Comparison of ENCODE assay signal across 8 mouse cellular contexts in the genomic region with DNA sequence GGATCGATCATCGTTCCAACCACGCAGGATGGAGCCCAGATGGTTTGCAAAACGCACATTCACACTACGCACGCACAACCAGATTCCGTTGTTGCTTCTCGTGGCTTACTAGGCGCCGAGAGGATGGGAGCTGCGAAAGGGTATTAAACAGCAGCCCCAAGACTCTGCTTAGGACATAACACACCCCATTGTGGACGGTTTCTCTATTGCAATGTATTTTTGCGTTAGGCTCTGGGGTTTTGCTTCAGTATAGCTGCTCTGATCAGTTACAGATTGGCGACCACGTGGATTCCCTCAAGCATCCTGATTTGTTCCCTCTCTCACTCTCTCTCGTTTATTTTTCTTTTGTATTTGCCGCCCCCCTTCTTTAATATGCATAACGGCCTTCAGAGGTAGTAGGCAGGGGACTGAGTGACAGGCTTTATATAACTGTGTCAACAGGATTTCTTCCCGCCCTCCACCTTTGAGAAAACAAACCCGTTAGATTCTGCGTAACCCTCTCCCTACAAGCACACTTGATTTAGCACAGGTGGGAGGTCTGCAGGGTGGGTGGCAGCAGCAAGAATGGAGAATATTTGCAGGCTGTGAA. TPM values are rescaled to one million over a fixed set of nuclear protein-coding genes. Genes with fewer than 3 reads are reported as not detected.
A peak's percentile ranks its signal among the peaks of the same experiment; 100 is the strongest.
DNase-seq lines count a peak whose midpoint lies in the region; ATAC-seq and TF ChIP-seq lines count a peak whose summit lies in the region.

No protein-coding gene starts in this region.

- peaks cover 18% of the 10 kb centered on the region for H3K4me1 ChIP-seq in thymus, adult 2 months (replicated peaks; ENCODE audit: control insufficient read depth, insufficient read depth, low read length)
- H3K4me1 ChIP-seq in midbrain, postnatal 0 days (ENCODE audit: insufficient read depth, low read length): peaks cover 6% of the 10 kb centered on the region; the same call in 1 of the 2 replicates

- no peaks in the 10 kb centered on the region for H3K27me3 ChIP-seq in thymus, adult 2 months (ENCODE audit: control insufficient read depth, insufficient read depth, low read length)
- no peaks in the 10 kb centered on the region for H3K27me3 ChIP-seq in midbrain, postnatal 0 days (ENCODE audit: insufficient read depth, low read length)

- 2% methylated on average over 21 of the region's 21 CpGs for WGBS in thymus, adult 2 months
- WGBS in midbrain, postnatal 0 days: under 1% methylated on average over 21 of the region's 21 CpGs

- peak; percentile 17; the same call in 1 of the 2 replicates for ATAC-seq in midbrain, postnatal 0 days (ENCODE audit: low FRiP score)
- ATAC-seq in erythroid progenitor cell, adult 5-6 weeks (replicated peaks; ENCODE audit: low FRiP score, poor library complexity, severe bottlenecking): no peak

- peak overlapping the region; percentile 95; the same call in 1 of the 2 replicates for H3K4me3 ChIP-seq in thymus, adult 2 months (ENCODE audit: control insufficient read depth, insufficient read depth, low read length)
- peak overlapping the region; percentile 52 for H3K4me3 ChIP-seq in left cerebral cortex, adult 2 months
- H3K4me3 ChIP-seq in midbrain, postnatal 0 days (ENCODE audit: low read depth, low read length): peak overlapping the region; percentile 96

- H3K4me2 ChIP-seq in midbrain, postnatal 0 days (ENCODE audit: low read depth, low read length, poor library complexity, severe bottlenecking): peak overlapping the region; percentile 90

- no peaks in the 10 kb centered on the region for H3K36me3 ChIP-seq in thymus, adult 2 months (ENCODE audit: control insufficient read depth, insufficient read depth, low read length)
- no peaks in the 10 kb centered on the region for H3K36me3 ChIP-seq in midbrain, postnatal 0 days (ENCODE audit: insufficient read depth, low read length)

- DNase-seq in thymus, adult 2 months: peak; percentile 17
- DNase-seq in thymus, postnatal 10 days (ENCODE audit: low spot score in 2 of 2): no peak
- DNase-seq in cerebellum, adult 8-10 months: peak; percentile 54
- peak; percentile 24 to 28 for DNase-seq in frontal cortex, postnatal 25 days (ENCODE audit: low spot score in 2 of 2)
- peak; percentile 51 to 53 for DNase-seq in left cerebral cortex, adult 2 months (ENCODE audit: extremely low spot score in 1 of 2, low spot score in 2 of 2)
- peak; percentile 75 for DNase-seq in midbrain, postnatal 0 days (ENCODE audit: low spot score)
- DNase-seq in kidney, postnatal 4 days: no peak

- TF ChIP-seq CTCF in thymus, adult 2 months (IDR thresholded peaks at IDR 0.05; ENCODE audit: borderline replicate concordance, control insufficient read depth, extremely low read depth, insufficient read depth, low read length, poor library complexity): no peak
- TF ChIP-seq CTCF in left cerebral cortex, adult 2 months (IDR thresholded peaks at IDR 0.05): no peak
- TF ChIP-seq CTCF in midbrain, postnatal 0 days (IDR thresholded peaks at IDR 0.05): peak; percentile 21

- no peak overlapping the region for H3K27ac ChIP-seq in thymus, adult 2 months (ENCODE audit: control insufficient read depth, insufficient read depth, low read length)
- H3K27ac ChIP-seq in left cerebral cortex, adult 2 months: peak overlapping the region; percentile 94
- peak overlapping the region; percentile 99 for H3K27ac ChIP-seq in midbrain, postnatal 0 days (ENCODE audit: low read depth, low read length)

- intact Hi-C loops in left cerebral cortex, adult 2 months (cut with DNase I): loop anchor here (2.0 to 5.0 kb wide), 2 partner anchors 14 to 239 kb away; no protein-coding TSS in a partner anchor

- TF ChIP-seq POLR2A in thymus, adult 2 months (IDR thresholded peaks at IDR 0.05; ENCODE audit: control insufficient read depth, extremely low read depth, insufficient read depth, low read length, poor library complexity): no peak

- H3K9ac ChIP-seq in midbrain, postnatal 0 days (replicated peaks; ENCODE audit: low read length, poor library complexity, severe bottlenecking): peak overlapping the region; percentile 99

- H3K9me3 ChIP-seq in midbrain, postnatal 0 days (ENCODE audit: low read length): no peaks in the 10 kb centered on the region

RNA-seq across cellular contexts. Expression of gene Kmt2a, which starts 2.0 kb away (rescaled TPM):
- polyA plus RNA-seq in thymus, adult 2 months (2012; rRNA removed): 71.4 and 81.9 TPM in 2 replicates
- total RNA-seq in left cerebral cortex, adult 2 months (2021): 10 to 100 TPM; 81.5 to 97.4 TPM
- total RNA-seq in midbrain, postnatal 0 days (2014; rRNA removed): 27.8 and 28.0 TPM in 2 replicates
- 14.0 and 20.0 TPM in 2 replicates for polyA plus RNA-seq in midbrain, postnatal 0 days (2015; fragmentation: Nextera tagmentation; extraction: Ambion mirVana)
- total RNA-seq in erythroid progenitor cell, adult 5-6 weeks (2015; ENCODE audit: low replicate concordance): 59.5 and 91.4 TPM in 2 replicates
- total RNA-seq in erythroid progenitor cell, adult 5-6 weeks (2017; ENCODE audit: low replicate concordance): 18.1 and 23.3 TPM in 2 replicates

RNA-seq across cellular contexts. Expression of gene Atp5l, which starts 37.5 kb away (rescaled TPM):
- polyA plus RNA-seq in thymus, adult 2 months (2012; rRNA removed): 159 and 250 TPM in 2 replicates
- total RNA-seq in left cerebral cortex, adult 2 months (2021): 100 to 1,000 TPM; 302 to 340 TPM
- total RNA-seq in midbrain, postnatal 0 days (2014; rRNA removed): 204 and 253 TPM in 2 replicates
- 870 and 874 TPM in 2 replicates for polyA plus RNA-seq in midbrain, postnatal 0 days (2015; fragmentation: Nextera tagmentation; extraction: Ambion mirVana)
- total RNA-seq in erythroid progenitor cell, adult 5-6 weeks (2015; ENCODE audit: low replicate concordance): 236 and 252 TPM in 2 replicates
- total RNA-seq in erythroid progenitor cell, adult 5-6 weeks (2017; ENCODE audit: low replicate concordance): 17.0 and 145 TPM in 2 replicates

Comparison
In these comparisons a context has a peak if more than half of its experiments do, and no peak if none do; other contexts are left out.
1. DNase-seq: peak in thymus, adult 2 months (single experiment), cerebellum, adult 8-10 months (single experiment), frontal cortex, postnatal 25 days (2 of 2), left cerebral cortex, adult 2 months (2 of 2) and midbrain, postnatal 0 days (single experiment); none in thymus, postnatal 10 days (0 of 2) and kidney, postnatal 4 days (0 of 2).
2. Peak in every context shown above with its lines, with median percentiles within 50 percentile points of each other: H3K4me3 ChIP-seq.